Mouse (Mus musculus): ENCODE results near the gene Mpped2.

DNA sequence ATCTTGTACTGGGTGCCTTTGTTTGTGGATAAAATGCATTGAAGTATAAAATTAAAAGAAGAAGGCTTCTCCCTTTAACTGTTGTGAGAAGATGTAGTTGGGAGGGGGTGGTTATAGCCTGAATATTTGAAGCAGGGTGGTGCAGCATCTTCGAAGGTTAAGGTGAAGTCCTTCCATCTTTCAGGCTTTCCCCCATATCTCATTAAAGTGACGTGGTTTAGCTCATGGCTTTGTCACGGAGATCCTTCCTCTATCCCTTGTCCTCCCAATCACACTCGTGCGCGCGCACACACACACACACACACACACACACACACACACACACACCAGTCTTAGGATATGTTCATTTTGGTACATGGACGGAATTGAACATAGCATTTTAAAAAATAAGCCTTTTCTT is 3.3 kb downstream of the Mpped2 start:
- TF ChIP-seq POLR2A (IDR thresholded peaks at IDR 0.05; ENCODE audit: control insufficient read depth, extremely low read depth, insufficient read depth, low read length, poor library complexity) (no peak), CTCF (IDR thresholded peaks at IDR 0.05; ENCODE audit: borderline replicate concordance, control insufficient read depth, extremely low read depth, insufficient read depth, low read length, poor library complexity) (no peak)

All from thymus, adult 2 months (tissue).